ENCODE assay signal across 13 mouse cellular contexts in the genomic region with DNA sequence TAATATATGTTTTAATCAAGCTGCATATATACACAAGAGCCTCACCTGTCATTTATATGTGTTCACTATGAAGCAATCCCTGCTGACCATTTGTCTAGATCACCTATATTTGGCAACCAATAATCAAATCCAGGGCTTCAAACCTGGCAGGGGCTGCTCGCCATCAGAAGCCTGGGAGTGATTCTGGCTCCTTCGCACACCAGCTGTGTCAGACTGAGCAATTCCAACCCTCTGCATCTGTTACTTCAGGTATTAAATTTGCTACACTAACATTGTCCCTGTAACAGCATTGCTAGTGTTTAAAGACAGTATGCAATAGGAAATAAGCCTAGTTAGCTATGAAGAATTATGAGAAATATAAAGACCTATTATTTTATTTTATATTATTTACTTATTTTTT.
"Had no signal": no experiment of that assay in that cellular context is flagged by ENCODE, and none has a peak within 500 bp of the region (broad histone marks: within the 10 kb centered on the region; RNA-seq: fewer than 3 reads in every experiment).

No protein-coding gene starts in this region.

- H3K4me1 ChIP-seq: limb, embryonic 15.5 days; liver, embryonic 12.5 days; midbrain, embryonic 15.5 days; neural tube, embryonic 13.5 days had no signal

- H3K9me3 ChIP-seq: limb, embryonic 15.5 days; liver, embryonic 12.5 days; midbrain, embryonic 15.5 days; neural tube, embryonic 13.5 days had no signal

- ATAC-seq: liver, embryonic 12.5 days; midbrain, embryonic 15.5 days had no signal

- H3K4me2 ChIP-seq: limb, embryonic 15.5 days; liver, embryonic 12.5 days; lung, embryonic 14.5 days; midbrain, embryonic 11.5 days; midbrain, embryonic 15.5 days; neural tube, embryonic 13.5 days had no signal

- H3K36me3 ChIP-seq: limb, embryonic 15.5 days; liver, embryonic 12.5 days; midbrain, embryonic 15.5 days; neural tube, embryonic 13.5 days had no signal

- DNase-seq: kidney, postnatal 10 days; kidney, postnatal 4 days; lung, embryonic 14.5 days; lung, postnatal 10 days; lung, postnatal 4 days; retina, postnatal 1 day; thymus, postnatal 36 days had no signal

- H3K27ac ChIP-seq: layer of hippocampus, adult 2 months; limb, embryonic 15.5 days; liver, embryonic 12.5 days; midbrain, embryonic 15.5 days; neural tube, embryonic 13.5 days had no signal

- H3K9ac ChIP-seq: limb, embryonic 15.5 days; liver, embryonic 12.5 days; lung, embryonic 14.5 days; midbrain, embryonic 15.5 days; neural tube, embryonic 13.5 days had no signal

- H3K4me3 ChIP-seq: layer of hippocampus, adult 2 months; limb, embryonic 15.5 days; liver, embryonic 12.5 days; midbrain, embryonic 15.5 days; neural tube, embryonic 13.5 days had no signal

- H3K27me3 ChIP-seq: limb, embryonic 15.5 days; liver, embryonic 12.5 days; midbrain, embryonic 15.5 days; neural tube, embryonic 13.5 days had no signal
